Mouse (Mus musculus) bone marrow macrophage, adult 2 months (primary cell): ENCODE measurements at regions not wholly inside any gene's neighbourhood (a gene's known extent, or its start where the extent isn't known, plus 50 kb on each side); places are given as distances from the start of the nearest gene placed in this dataset.

Source experiments
- CTCF ChIP-seq: IDR thresholded peaks from 2 replicates; pipeline ENCODE4 v1.5.1; 2012; ENCODE audit warnings: low read depth, mild to moderate bottlenecking, low read length, moderate library complexity
- POLR2A ChIP-seq: IDR thresholded peaks from 2 replicates; pipeline ENCODE4 v1.6.1; 2012; ENCODE audit warnings: mild to moderate bottlenecking, low read depth, low read length, borderline replicate concordance

DNA sequence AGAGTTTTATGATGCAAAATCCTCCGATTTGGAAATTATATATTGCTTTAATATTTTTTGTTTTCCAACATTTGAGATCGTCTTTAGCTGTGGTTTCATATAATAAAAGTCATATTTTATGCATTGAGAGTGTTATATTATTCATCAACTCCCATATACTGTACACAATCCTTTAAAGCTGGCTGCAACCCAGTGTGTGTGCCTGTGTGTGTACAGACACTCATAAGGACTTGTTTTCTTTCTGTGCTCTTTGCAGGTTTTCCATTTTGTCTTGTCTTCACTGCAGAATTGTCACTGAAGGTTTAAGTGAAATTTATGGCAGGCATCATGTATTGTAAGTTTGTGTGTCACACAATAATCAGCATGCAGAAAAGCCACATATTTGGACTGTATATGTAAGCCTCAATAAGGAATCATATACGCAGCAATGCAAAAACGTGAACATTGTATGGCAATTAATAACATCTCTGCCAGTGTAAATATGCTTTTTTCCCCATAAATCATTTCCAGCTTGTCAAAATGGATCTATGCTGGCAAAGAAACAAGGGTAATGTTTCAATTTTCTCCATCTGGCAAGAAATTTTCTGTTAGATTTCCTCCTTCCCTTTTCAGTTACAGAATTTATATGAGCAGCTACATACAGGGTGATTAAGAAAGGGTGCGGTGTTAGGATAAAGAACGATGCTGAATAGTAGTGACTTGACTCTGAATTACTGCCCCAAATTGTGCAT is 342.4 kb upstream of the Pkn2 start:
- no peak for TF ChIP-seq POLR2A
- no peak for TF ChIP-seq CTCF
